Mouse (Mus musculus) gastrocnemius, postnatal 4 days (tissue): ENCODE data around the gene Akirin2. TPM values are rescaled to one million over a fixed set of nuclear protein-coding genes. Genes with fewer than 3 reads are reported as not detected.
"Not testable (repeated sequence)": the region's sequence is repeated elsewhere in the genome, so short reads cannot be mapped to it uniquely, and the experiment has no call there.

Source experiments
- DNase-seq, 2 experiments: peaks; one replicate each; pipeline ENCODE4 v3.0.0; 2021 to 2022; ENCODE audit warnings: low spot score in 2 of 2, mixed read lengths in 2 of 2
- long read RNA-seq, 2 experiments: library from polyadenylated mRNA; stranded (forward); transcript quantifications; one replicate each; pipeline ENCODE4 v2.0.0; 2021
- total RNA-seq, 2 experiments: library from RNA; stranded (reverse); gene quantifications; 2 replicates each; pipeline ENCODE4 v1.2.3; 2021

Akirin2 gene
- total RNA-seq: 10 to 100 TPM; 81.9 to 92.2 TPM
- long read RNA-seq, experiment 1, transcript Akirin2-201 (5 exons, 1,397 nt): major isoform, 72 of 80 reads
- long read RNA-seq, experiment 1, partial matches to known transcripts: 1 of 80 reads
- long read RNA-seq, experiment 1, other reads (novel, unspliced or antisense): 7 of 80 reads
- long read RNA-seq, experiment 2, transcript Akirin2-201 (5 exons, 1,397 nt): major isoform, 68 of 72 reads
- long read RNA-seq, experiment 2, partial matches to known transcripts: 0 of 72 reads
- long read RNA-seq, experiment 2, other reads (novel, unspliced or antisense): 4 of 72 reads

DNA sequence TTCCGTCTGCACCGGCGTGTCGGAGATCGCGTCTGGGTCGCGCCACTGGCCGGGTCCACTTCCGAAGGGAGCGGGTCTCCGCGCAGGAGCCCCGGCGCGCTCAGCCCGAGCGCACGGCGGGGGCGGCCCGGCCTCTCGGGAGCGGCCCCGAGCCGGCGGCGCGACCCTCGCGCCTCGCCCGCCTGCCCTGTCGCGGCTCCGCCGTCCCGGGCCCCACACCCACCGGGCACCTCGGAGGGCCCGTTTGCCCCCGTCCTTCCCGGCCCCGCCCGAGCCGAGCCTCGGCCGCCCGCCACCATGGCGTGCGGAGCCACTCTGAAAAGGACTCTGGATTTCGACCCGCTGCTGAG lies at the start of gene Akirin2:
Gene Akirin2, plus strand, starts transcription at position 190 of the 350 bp plus-strand sequence.
- peak in 1 of 2 experiments; percentile 24 for DNase-seq

DNA sequence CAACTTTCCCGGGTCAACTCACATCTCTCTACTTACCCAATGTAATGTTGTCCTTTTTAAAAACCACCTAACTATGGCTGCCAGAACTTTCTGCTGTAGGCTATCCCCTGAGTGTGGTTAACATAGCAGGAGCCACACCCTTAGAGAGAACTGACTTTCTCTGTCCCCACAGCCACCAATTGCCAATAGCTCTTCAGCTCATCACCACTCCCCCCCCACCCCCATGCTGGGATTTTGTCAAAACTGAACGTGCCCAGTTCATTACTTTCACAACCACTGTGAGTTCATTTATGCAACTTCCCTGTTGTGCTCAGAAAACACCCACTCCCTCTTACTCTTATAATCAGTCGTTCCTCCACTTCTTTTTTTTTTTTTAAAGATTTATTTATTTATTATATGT lies 40.4 kb upstream of the Akirin2 start:
- no peak for DNase-seq

DNA sequence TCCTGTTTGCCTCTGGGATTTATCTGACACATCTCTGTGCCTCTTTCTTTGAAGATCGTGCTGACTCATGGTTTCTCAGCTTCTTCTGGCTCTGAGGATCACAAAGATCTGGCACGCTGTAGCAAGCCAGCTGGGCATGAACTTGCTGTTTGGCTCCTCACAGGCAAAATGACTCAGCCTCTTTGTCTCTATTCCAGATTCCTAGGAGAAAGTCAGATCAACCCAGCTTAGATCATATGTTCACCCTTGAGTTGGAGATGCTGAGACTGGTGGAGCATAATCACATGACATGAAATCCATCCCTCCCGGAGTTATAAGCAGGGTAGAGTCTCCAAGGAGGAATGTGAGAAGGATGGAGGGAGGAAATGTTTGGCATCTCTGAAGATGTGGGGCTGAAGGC lies 27.9 kb upstream of the Akirin2 start:
- DNase-seq: peak in 1 of 2 experiments; percentile 11

DNA sequence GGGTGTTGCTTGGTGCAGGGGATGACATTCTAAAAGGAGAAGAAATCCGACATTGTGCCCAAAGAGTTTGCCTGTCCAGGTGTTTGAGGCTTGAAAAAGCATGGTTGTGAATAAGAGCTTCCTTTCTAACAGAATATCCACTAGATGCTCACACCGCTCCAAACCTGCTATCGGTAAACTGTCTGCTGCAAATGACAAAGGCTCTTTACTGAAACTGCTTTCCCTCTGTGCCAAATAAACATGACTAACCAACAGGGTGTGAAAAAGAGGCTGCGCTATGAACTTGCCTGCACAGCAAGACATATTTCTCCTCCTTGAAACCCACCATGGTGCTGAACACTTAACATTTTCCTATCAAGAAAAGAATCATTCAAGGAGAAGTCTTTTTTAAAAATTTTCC lies 27.2 kb upstream of the Akirin2 start:
- DNase-seq: no peak

DNA sequence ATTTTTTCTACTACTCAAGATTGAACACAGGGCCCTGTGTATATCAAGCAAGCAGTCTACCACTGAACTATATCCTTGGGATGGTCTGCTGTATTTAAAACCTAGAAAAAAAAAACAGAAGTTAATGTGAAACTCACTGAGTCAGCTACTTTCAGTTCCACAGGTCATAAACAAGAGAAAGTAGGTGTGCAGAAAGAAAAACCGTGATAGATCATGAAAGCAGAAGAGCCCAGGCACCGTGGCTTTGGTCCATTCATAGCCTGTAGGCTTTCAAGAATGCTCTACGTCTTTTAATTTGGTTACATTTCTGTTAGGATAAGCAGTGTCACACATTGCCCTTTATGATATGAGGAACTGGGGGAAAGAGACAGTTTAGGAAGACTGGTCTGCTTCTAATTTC lies 24.0 kb upstream of the Akirin2 start:
- DNase-seq: no peak

DNA sequence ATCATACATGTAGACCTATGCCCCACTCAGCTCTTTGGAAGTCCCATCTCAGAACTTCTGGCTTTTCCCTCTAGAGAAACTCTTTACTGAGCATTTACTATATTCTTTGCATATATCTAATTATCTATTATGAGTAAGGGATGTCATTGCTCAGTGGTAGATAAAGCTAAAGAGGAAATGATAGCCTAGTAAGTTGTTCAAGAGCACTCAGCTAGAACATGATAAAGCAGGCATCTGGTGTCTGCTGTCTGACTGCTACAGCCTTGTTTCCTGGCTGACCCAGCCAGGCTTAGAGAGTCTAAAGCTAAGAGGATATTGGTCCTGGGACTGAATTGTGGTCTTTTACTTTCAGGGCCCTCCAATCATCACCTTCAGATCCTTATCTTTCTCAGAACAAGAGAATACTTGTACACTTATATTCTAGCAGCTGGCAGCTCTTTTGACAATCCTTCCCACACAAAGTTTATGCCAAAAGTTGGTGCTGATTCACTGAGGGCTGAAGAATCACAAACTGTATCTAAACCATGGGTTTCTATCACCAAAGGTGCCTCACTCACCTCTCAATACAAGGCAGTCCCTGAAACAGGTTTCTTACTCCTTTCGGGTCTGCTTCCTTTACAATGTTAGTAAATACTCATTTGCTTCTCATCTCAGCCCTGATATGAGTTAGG lies 22.2 kb upstream of the Akirin2 start:
- no peak for DNase-seq

DNA sequence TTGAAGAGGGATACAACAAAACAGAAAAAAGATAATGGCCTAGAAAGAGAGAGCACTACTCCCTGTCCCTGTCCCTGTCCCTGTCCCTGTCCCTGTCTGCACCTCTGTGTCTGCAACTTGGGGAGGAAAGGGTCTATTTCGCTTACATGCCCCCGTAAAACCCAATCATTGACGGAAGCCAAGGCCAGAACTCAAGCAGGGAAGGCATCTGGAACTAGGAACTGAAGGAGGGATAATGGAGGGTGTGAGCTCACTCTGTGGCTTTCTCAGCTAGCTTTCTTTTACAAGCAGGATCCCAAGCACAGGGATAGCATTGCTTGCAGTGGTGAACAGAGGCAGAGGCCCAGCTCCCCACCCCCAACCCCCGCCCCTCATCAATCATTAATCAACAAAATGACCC lies 21.4 kb upstream of the Akirin2 start:
- no peak for DNase-seq

DNA sequence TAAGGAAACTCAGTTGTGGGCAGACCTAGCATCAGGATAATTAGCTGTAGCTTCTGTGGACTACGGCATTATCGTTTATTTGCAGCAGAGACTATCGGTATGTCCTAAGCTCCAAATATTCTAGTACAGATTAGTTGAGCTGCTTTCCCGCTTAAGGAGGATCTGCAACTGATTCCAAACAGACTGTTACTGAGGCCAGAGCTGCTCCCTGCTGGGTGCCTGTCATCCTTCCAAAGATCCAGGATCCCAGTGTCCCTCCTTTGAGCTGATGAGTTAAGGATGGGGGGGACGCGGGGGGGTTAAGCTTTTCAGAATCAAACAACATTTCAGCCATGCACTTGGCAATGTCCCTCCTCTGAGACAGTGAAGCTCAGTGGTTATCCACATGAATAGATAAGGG lies 20.8 kb upstream of the Akirin2 start:
- no peak for DNase-seq

DNA sequence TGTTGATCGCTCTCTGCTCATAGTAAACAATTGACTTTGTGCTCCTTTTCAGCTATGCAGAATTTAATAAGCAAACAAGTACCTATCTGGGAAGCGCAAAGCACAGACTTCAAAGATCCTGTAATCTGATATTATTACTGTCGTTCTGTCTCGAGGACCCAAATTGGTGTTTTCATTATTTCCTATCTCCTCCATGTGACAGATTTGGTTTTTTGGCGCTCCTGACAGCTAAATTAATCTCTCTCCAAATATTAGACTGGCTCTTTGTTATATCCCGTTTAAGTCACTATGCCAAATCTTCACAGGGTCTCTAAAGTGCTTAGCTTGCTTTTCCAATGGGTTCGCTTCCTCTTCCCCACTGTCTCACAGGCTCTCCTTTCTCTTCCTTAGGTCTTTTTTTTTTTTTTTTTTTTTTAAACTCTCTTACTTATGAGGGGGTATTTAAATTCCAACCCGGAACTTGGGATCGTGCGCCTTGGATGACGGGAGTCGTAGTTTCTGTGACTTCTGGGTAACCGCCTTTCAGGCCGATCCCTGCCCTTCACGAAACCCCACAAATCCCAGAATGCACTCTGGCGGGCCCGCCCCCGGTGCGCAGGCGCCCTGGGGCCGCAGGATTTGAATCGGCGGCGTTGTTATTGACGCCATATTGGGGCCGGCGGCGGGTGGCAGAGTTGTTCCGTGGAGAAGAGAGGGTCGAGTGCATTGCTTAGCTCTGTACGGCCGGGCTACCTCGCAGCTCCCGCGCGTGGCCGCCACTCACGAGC lies 573 bp upstream of the Akirin2 start:
- DNase-seq: peak; percentile 92 to 94

DNA sequence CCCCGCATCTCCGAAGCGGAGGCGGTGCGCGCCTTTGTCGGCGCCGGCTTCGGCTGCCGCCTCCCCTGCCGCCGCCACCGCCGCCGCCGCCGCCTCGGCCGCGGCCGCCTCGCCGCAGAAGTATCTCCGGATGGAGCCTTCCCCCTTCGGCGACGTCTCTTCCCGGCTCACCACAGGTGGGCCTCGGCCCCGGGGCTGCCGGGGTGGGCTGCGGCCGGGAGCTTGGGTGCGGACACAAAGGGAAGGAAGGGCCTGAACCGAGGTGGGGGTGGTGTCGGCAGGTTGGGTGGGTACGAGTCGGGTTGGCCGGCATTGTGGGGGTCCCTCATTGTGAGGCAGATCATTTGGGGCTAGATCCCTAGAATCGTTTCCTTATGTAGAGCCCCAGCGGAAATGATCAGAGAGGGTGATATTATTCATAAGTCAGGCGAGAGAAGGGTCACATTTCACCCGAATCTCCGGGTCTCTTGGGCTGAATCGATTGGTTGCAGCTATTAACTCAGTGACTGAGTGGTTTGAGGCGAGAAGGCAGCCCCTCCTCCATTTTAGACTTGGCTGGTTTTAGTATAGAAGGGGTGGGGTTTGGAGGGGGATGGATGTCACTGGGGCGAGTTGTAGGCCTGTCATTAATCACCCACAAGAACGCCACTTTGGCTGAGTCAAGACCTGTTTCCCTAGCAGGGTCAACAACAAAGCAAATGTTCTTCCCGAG lies 517 bp downstream of the Akirin2 start:
- peak; percentile 25 to 48 for DNase-seq

DNA sequence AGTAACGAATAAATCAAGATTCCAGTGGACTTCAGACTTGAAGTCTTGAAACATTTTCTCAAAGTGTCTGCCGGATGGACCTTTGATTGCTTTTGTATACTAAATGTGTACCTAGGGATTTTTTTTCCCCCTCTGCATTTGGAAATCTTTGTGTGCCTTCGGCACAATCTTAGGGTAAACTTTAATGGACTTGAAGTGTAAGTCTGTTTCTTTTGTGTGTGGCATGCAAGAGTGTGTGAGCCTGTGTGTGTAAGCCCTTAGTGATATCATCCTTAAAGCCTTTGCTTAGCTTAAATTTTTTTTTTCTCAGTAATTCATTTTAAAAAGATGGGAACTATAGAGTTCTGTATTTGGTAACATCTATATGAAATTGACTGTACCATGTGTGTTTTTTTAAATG lies 1.2 kb downstream of the Akirin2 start:
- no peak for DNase-seq

DNA sequence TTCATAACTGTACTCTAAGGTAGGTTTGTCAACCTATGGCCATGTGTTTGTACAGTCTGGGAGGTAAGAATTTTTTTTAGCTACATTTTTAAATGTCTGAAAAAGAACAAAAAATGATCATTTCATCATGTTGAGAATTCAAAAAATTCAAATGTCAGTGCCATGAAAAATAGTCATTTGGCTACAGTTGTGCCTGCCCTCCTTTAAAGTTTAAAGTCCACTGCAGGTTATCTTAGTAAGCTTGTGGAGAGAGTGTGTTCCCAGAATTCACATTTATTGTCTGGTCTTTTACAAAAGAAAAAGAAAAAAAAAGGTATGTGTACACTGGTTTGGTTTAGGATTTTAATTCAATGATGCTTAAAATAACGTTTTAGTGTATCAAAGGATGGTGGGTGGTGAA lies 3.9 kb downstream of the Akirin2 start:
- no peak for DNase-seq

DNA sequence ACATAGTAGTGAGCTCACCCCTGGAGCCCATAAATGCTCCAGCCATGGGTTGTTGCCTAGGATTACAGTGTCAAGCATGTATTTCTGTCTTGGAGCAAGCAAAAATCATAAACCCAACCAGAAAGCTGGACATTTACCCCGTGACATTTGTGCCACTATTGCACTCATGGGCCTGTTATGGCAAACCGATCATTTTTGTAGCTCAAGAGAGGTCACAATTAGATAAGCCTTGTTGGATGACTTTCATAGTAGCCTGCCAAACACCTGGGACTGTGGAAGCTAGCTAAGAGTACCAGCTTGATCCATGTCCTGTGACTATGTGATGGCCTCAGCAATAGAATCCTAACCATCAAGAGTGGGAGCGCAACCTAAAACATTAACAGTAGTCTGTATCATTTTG lies 4.9 kb downstream of the Akirin2 start:
- no peak for DNase-seq

DNA sequence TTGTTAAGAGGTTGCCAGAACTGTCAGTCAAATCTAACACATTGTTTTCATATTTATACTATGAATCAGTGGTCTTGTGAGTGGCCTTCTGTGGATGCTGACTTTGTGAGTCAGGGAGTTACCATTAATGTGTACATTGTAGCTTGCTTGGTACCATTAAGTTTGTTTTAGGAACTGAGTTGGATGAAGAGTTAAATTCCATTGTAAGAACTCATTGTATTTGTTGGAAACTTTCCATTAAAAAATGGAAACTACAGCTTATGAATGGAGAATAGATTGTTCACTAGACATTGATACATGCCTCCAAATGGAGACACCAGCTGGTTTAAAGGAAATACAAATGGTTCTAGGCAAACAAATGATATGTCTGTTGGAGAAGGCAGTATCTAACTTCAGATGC lies 5.4 kb downstream of the Akirin2 start:
- no peak for DNase-seq

DNA sequence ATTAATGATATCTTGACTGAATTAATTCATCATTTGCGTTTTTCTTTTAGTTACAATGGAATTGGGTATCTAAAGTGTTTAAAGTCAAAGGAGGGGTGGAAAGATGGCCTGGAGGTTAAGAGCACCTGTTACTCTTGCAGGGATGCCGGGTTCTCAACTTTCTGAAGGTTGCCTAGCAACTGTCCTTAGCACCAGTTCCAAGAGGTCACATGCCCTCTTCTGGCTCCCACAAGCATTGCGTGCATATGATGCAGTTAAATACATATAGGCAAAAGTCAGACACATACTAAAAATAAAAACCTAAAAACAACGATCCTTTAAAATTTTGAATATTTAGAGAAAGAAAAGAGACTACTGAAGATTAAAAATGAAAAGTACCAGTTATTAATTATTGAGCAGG lies 10.2 kb downstream of the Akirin2 start:
- no peak for DNase-seq

DNA sequence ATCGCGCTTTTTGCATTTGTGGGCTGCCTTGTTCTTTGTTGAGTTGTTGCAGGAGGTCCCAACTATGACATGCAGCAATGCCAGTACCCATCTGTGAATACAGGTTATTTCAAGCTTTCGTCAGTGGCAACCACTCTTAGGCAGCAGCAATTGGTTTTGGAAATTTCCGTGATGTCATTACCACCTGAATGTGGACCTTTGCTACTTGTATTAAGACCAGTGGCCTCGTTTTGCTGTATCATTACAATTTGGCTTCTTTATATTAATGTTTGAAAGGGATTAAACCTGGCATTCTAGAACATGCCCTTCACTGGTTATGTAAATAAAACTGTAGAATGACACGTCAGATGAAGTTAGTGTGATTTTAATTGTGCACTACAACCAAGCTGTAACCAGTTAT lies 15.5 kb downstream of the Akirin2 start:
- DNase-seq: no peak

DNA sequence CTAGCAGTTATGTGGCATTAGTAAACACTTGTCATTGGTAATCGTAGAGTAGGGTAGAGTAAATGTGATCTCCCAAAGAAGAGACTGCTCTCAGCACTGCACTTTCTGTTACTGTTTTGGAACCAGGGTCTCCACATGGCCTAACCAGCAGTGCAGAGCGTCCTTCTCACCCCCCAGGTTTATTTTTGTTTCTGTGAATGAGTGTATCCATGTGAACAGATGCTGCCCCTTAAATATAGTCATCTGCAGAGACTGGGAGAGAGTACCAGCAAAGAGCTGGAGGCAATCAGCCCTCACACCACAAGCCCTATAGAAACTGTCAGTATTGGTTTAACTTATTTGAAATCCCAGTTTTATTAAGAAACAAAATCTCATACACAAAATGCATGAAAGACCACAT lies 22.1 kb downstream of the Akirin2 start:
- DNase-seq: no peak

DNA sequence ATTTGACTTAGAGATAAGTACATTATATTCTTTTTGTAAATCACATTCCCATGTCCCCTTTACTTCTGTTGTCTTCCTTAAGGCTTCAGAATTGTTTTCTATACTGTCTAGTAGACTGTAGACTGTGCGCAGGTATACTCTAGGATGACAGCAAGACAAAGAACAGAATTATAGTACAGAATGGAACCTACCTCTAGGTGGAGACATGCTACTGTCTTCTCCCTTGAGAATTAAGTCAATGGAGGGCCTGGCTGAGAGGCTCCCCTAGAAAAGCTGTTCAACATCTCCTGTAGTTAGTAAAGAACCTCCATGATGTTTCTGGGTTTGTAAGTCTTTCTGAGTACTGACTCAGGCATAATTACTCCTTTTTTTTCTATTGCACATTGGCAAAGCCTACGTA lies 26.3 kb downstream of the Akirin2 start:
- no peak for DNase-seq

DNA sequence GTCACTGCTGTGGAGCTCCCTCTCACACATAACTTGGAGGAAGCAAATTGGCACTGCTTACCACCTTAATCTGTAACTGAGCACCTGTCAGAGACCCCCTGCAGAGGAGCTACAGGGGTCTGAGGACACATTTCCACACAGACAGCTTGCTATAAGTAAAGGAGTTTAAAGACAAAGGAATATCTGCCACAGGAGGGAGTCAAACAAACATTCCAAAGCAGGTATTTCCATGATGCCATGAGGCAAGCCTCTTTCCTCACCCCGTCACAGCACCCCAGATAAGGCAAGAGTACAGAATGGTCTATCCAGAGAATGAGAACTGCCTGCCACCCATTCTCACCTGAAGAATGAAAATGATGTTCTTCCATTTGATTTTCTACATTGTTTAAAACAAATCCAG lies 28.5 kb downstream of the Akirin2 start:
- no peak for DNase-seq

DNA sequence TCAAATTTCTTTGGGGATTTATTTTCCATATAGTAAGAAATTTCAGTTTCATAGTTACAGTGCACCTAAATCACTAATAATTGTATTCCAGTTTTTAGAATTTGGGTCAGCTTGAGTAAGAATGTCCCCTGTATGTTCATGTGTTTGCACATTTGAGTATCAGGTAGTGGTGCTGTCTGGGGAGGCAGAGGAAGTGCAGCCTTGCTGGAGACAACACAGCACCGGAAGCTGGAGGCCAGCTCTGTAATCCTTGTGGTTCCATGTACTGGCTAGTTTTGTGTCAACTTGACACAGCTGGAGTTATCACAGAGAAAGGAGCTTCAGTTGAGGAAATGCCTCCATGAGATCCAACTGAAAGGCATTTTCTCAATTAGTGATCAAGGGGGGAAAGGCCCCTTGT lies 30.8 kb downstream of the Akirin2 start:
- DNase-seq: not testable (repeated sequence)

DNA sequence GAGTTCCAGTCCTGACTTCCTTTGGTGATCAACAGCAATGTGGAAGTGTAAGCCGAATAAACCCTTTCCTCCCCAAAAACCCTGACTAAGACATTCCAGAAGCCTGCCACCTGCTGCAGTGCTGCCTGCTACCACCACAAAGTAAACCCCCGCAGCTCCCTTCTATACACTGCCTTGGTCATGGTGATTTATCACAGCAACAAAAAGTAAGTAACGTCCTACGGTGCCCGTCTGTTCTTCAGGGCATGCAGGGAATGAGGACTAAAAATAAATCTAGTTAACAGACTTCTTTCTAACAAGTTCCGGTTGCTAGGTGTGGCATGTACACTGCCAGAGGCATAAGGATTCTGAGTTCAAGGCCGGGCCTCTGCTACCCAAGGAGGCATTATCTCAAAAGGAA lies 31.3 kb downstream of the Akirin2 start:
- DNase-seq: no peak

DNA sequence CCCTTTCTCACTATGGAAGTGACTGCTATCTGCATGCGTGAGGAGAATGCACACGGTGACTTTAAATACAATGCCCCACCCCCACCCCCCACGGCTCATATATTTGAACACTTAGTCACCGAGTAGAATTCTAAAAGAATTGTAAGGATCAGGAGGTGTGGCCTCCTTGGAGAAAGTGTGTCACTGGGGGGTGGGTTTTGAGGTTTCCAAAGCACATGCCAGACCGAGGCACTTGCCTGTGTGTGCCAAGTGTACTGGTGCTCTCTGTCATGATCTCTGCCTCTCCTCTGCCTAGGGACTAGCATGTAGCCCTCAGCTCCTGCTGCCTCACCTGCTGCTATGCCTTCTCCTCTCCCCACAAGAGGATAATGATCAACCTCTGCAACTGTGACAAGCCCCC lies 31.7 kb downstream of the Akirin2 start:
- DNase-seq: no peak
